8 mouse cellular contexts compared by ENCODE assay signal in genomic region chr17:26781610-26782043, GRCm38 (mm10). TPM values are rescaled to one million over a fixed set of nuclear protein-coding genes. Genes with fewer than 3 reads are reported as not detected.
DNase-seq lines count a peak whose midpoint lies in the region; ATAC-seq and TF ChIP-seq lines count a peak whose summit lies in the region.

No protein-coding gene starts in this region.

- H3K36me3 ChIP-seq in E14TG2a.4 (ENCODE audit: insufficient read depth, low read length), result peaks cover 40% of the 10 kb centered on the region
- H3K36me3 ChIP-seq in hindbrain, embryonic 15.5 days, result peaks cover 22% of the 10 kb centered on the region
- H3K36me3 ChIP-seq in liver, embryonic 13.5 days, result peaks cover 30% of the 10 kb centered on the region

- no peak for ATAC-seq in hindbrain, embryonic 15.5 days (ENCODE audit: low FRiP score, low read depth)
- peak; percentile 56 for ATAC-seq in liver, embryonic 13.5 days (ENCODE audit: low read depth)

- no peak for TF ChIP-seq CTCF in E14TG2a.4 (conservative IDR thresholded peaks at IDR 0.05; ENCODE audit: low read length)
- no peak for TF ChIP-seq CTCF in bone marrow, adult 2 months (IDR thresholded peaks at IDR 0.05; ENCODE audit: control insufficient read depth, insufficient read depth, low read length)

- H3K9ac ChIP-seq in hindbrain, embryonic 15.5 days, result peak overlapping the region; percentile 74
- peak overlapping the region; percentile 80 for H3K9ac ChIP-seq in liver, embryonic 13.5 days

- intact Hi-C loops in left cerebral cortex, postnatal 25 days (cut with DNase I), result loop anchor here (2.0 kb wide), 2 partner anchors 65 to 121 kb away; no protein-coding TSS in a partner anchor

- no peak for TF ChIP-seq POLR2A in bone marrow, adult 2 months (IDR thresholded peaks at IDR 0.05; ENCODE audit: borderline replicate concordance, control insufficient read depth, low read depth, low read length)

- no peaks in the 10 kb centered on the region for H3K27me3 ChIP-seq in E14TG2a.4 (ENCODE audit: insufficient read depth, low read length)
- H3K27me3 ChIP-seq in hindbrain, embryonic 15.5 days, result no peaks in the 10 kb centered on the region
- H3K27me3 ChIP-seq in liver, embryonic 13.5 days, result no peaks in the 10 kb centered on the region

- DNase-seq in liver, embryonic 13.5 days, result no peak
- DNase-seq in left cerebral cortex, postnatal 25 days (ENCODE audit: low spot score in 2 of 2), result no peak
- no peak for DNase-seq in adrenal gland, postnatal 4 days (ENCODE audit: low spot score in 2 of 2)
- DNase-seq in left cerebral cortex, adult 8-10 months (ENCODE audit: low spot score in 2 of 2), result no peak
- no peak for DNase-seq in cerebellum, postnatal 36 days

- 10% methylated on average over 5 of the region's 5 CpGs for WGBS in bone marrow, adult 2 months
- WGBS in hindbrain, embryonic 15.5 days, result 21% methylated on average over 5 of the region's 5 CpGs
- WGBS in liver, embryonic 13.5 days (ENCODE audit: insufficient replicate concordance), result 18% methylated on average over 5 of the region's 5 CpGs

- H3K9me3 ChIP-seq in E14TG2a.4 (ENCODE audit: low read length), result no peaks in the 10 kb centered on the region
- H3K9me3 ChIP-seq in hindbrain, embryonic 15.5 days, result no peaks in the 10 kb centered on the region
- no peaks in the 10 kb centered on the region for H3K9me3 ChIP-seq in liver, embryonic 13.5 days (replicated peaks)

- H3K4me3 ChIP-seq in E14TG2a.4 (replicated peaks; ENCODE audit: low read length), result peak overlapping the region; percentile 85
- peak overlapping the region; percentile 81 for H3K4me3 ChIP-seq in bone marrow, adult 2 months (replicated peaks; ENCODE audit: control insufficient read depth, low read depth, low read length)
- H3K4me3 ChIP-seq in hindbrain, embryonic 15.5 days, result peak overlapping the region; percentile 65
- peak overlapping the region; percentile 80 for H3K4me3 ChIP-seq in liver, embryonic 13.5 days (replicated peaks)

- peak overlapping the region; percentile 65; the same call in 1 of the 2 replicates for H3K27ac ChIP-seq in bone marrow, adult 2 months (ENCODE audit: control insufficient read depth, insufficient read depth, low read depth, low read length, poor library complexity)
- H3K27ac ChIP-seq in hindbrain, embryonic 15.5 days (replicated peaks), result peak overlapping the region; percentile 82; the same call in 1 of the 2 replicates
- H3K27ac ChIP-seq in liver, embryonic 13.5 days, result peak overlapping the region; percentile 91

- peak overlapping the region; percentile 62 for H3K4me2 ChIP-seq in hindbrain, embryonic 15.5 days
- H3K4me2 ChIP-seq in liver, embryonic 13.5 days, result peak overlapping the region; percentile 83

- peaks cover 43% of the 10 kb centered on the region for H3K4me1 ChIP-seq in E14TG2a.4 (replicated peaks; ENCODE audit: low read depth, low read length)
- H3K4me1 ChIP-seq in bone marrow, adult 2 months (ENCODE audit: control insufficient read depth, insufficient read depth, low read length), result peaks cover 3% of the 10 kb centered on the region
- peaks cover 11% of the 10 kb centered on the region for H3K4me1 ChIP-seq in hindbrain, embryonic 15.5 days (replicated peaks)
- H3K4me1 ChIP-seq in liver, embryonic 13.5 days (replicated peaks), result peaks cover 69% of the 10 kb centered on the region

RNA-seq across cellular contexts. Expression of gene Bnip1, which starts 0.8 kb away (rescaled TPM):
- polyA plus RNA-seq in bone marrow, adult 2 months (2011; ENCODE audit: insufficient read depth, insufficient read length, low replicate concordance, missing spikeins), result 20.7 and 29.5 TPM in 2 replicates
- 54.8 and 58.6 TPM in 2 replicates for polyA plus RNA-seq in hindbrain, embryonic 15.5 days (2015; fragmentation: Nextera tagmentation; extraction: Ambion mirVana)
- 26.9 and 28.6 TPM in 2 replicates for polyA plus RNA-seq in liver, embryonic 13.5 days (2015; fragmentation: Nextera tagmentation; extraction: Ambion mirVana)
- total RNA-seq in left cerebral cortex, postnatal 25 days (2021), result 10 to 100 TPM; 32.7 to 34.1 TPM
- 10 to 100 TPM; 37.8 to 38.3 TPM for total RNA-seq in adrenal gland, postnatal 4 days (2021)
- 10 to 100 TPM; 31.9 to 35.4 (median 33.2) TPM for total RNA-seq in left cerebral cortex, adult 8-10 months (2022)
